Mouse (Mus musculus) liver, adult (tissue): ENCODE measurements around the gene C1qtnf9.

ENCODE experiments used
- GATA4 ChIP-seq: IDR thresholded peaks from 2 replicates; pipeline ENCODE4 v1.6.1; 2014; ENCODE audit warnings: mild to moderate bottlenecking, low read length; ENCODE audit not compliant: insufficient replicate concordance

The C1qtnf9 gene

GRCm38 (mm10) chr14:60764526-60764925, 3.4 kb upstream of the C1qtnf9 start:
- no peak for TF ChIP-seq GATA4

- TF ChIP-seq GATA4: no peak
Observed at GRCm38 (mm10) chr14:60765025-60765424, 2.9 kb upstream of the C1qtnf9 start.

- no peak for TF ChIP-seq GATA4
Observed at GRCm38 (mm10) chr14:60769340-60769739, 1.4 kb downstream of the C1qtnf9 start.

- TF ChIP-seq GATA4: no peak
Observed at GRCm38 (mm10) chr14:60770594-60770993, 2.7 kb downstream of the C1qtnf9 start.

GRCm38 (mm10) chr14:60771057-60771456, 3.1 kb downstream of the C1qtnf9 start:
- TF ChIP-seq GATA4: no peak

- no peak for TF ChIP-seq GATA4
Observed at GRCm38 (mm10) chr14:60773476-60773875, 5.5 kb downstream of the C1qtnf9 start.

- TF ChIP-seq GATA4: no peak
Observed at GRCm38 (mm10) chr14:60776521-60776920, 8.6 kb downstream of the C1qtnf9 start.

- no peak for TF ChIP-seq GATA4
Observed at GRCm38 (mm10) chr14:60777485-60777919, 9.6 kb downstream of the C1qtnf9 start.

- no peak for TF ChIP-seq GATA4
Observed at GRCm38 (mm10) chr14:60779198-60779597, 11.3 kb downstream of the C1qtnf9 start.

- TF ChIP-seq GATA4: no peak
Observed at GRCm38 (mm10) chr14:60782121-60782656, 14.3 kb downstream of the C1qtnf9 start.

GRCm38 (mm10) chr14:60783196-60783595, 15.3 kb downstream of the C1qtnf9 start:
- TF ChIP-seq GATA4: no peak

- TF ChIP-seq GATA4: peak; percentile 34; the same call in 1 of the 2 replicates
Observed at GRCm38 (mm10) chr14:60784427-60785315, 16.7 kb downstream of the C1qtnf9 start, which contains the start of gene Mipep. TSS of gene Mipep (plus strand) at chr14:60784573.

- no peak for TF ChIP-seq GATA4
Observed at GRCm38 (mm10) chr14:60790103-60790502, 22.2 kb downstream of the C1qtnf9 start.

- no peak for TF ChIP-seq GATA4
Observed at GRCm38 (mm10) chr14:60796600-60797322, 28.8 kb downstream of the C1qtnf9 start.

GRCm38 (mm10) chr14:60797596-60797995, 29.7 kb downstream of the C1qtnf9 start:
- TF ChIP-seq GATA4: no peak

GRCm38 (mm10) chr14:60798721-60799120, 30.8 kb downstream of the C1qtnf9 start:
- TF ChIP-seq GATA4: no peak
